Mouse (Mus musculus) T-helper 17 cell (primary cell): ENCODE measurements around the gene Akt3.

ENCODE experiments used
- in situ Hi-C, 2 experiments: fragments of 300-600 bp; cut with MboI, MseI; formaldehyde crosslinking; loops; 1 replicate in 1 of 2; 2 replicates in 1 of 2; pipeline ENCODE4 v1.15.1; 2025; ENCODE audit warnings: high pct_unique_total_duplicates in 2 of 2

The Akt3 gene

GRCm38 (mm10) chr1:177191623-177192022, 66.4 kb downstream of the Akt3 start:
- in situ Hi-C loops = loop anchor here in 1 of 2 experiments (10.0 kb wide), 1 partner anchor 307 kb away; no protein-coding TSS in a partner anchor

- in situ Hi-C loops = loop anchor here in 1 of 2 experiments (10.0 kb wide), 1 partner anchor 306 kb away; no protein-coding TSS in a partner anchor
Observed at GRCm38 (mm10) chr1:177190358-177190757, 67.6 kb downstream of the Akt3 start.

- in situ Hi-C loops = no loop called here
Observed at GRCm38 (mm10) chr1:177188708-177189107, 69.3 kb downstream of the Akt3 start.

GRCm38 (mm10) chr1:177186751-177187150, 71.3 kb downstream of the Akt3 start:
- in situ Hi-C loops = no loop called here

- in situ Hi-C loops = loop anchor here in 1 of 2 experiments (5.0 kb wide), 1 partner anchor 297 kb away; no protein-coding TSS in a partner anchor
Observed at GRCm38 (mm10) chr1:177179635-177180034, 78.4 kb downstream of the Akt3 start.

GRCm38 (mm10) chr1:177175436-177175835, 82.6 kb downstream of the Akt3 start:
- in situ Hi-C loops = no loop called here

GRCm38 (mm10) chr1:177171300-177171699, 86.7 kb downstream of the Akt3 start:
- in situ Hi-C loops = no loop called here

- in situ Hi-C loops = no loop called here
Observed at GRCm38 (mm10) chr1:177165789-177166188, 92.2 kb downstream of the Akt3 start.

- in situ Hi-C loops = no loop called here
Observed at GRCm38 (mm10) chr1:177165336-177165735, 92.7 kb downstream of the Akt3 start.

- in situ Hi-C loops = no loop called here
Observed at GRCm38 (mm10) chr1:177150344-177151021, 107.5 kb downstream of the Akt3 start.

- in situ Hi-C loops = no loop called here
Observed at GRCm38 (mm10) chr1:177148746-177149145, 109.3 kb downstream of the Akt3 start.

- in situ Hi-C loops = no loop called here
Observed at GRCm38 (mm10) chr1:177141468-177141867, 116.5 kb downstream of the Akt3 start.

- in situ Hi-C loops = loop anchor here in 1 of 2 experiments (10.0 kb wide), 1 partner anchor 265 kb away; no protein-coding TSS in a partner anchor
Observed at GRCm38 (mm10) chr1:177139652-177140051, 118.4 kb downstream of the Akt3 start.

GRCm38 (mm10) chr1:177131458-177131857, 126.5 kb downstream of the Akt3 start:
- in situ Hi-C loops = loop anchor here in 1 of 2 experiments (10.0 kb wide), 1 partner anchor 273 kb away; no protein-coding TSS in a partner anchor

GRCm38 (mm10) chr1:177126674-177127073, 131.3 kb downstream of the Akt3 start:
- in situ Hi-C loops = no loop called here

- in situ Hi-C loops = no loop called here
Observed at GRCm38 (mm10) chr1:177110665-177111271, 147.2 kb downstream of the Akt3 start.

GRCm38 (mm10) chr1:177090465-177090864, 167.5 kb downstream of the Akt3 start:
- in situ Hi-C loops = loop anchor here in 1 of 2 experiments (10.0 kb wide), 1 partner anchor 1476 kb away; no protein-coding TSS in a partner anchor

GRCm38 (mm10) chr1:177089515-177089914, 168.5 kb downstream of the Akt3 start:
- in situ Hi-C loops = no loop called here

- in situ Hi-C loops = no loop called here
Observed at GRCm38 (mm10) chr1:177089048-177089447, 169.0 kb downstream of the Akt3 start.

- in situ Hi-C loops = no loop called here
Observed at GRCm38 (mm10) chr1:177081957-177082645, 175.9 kb downstream of the Akt3 start.

- in situ Hi-C loops = no loop called here
Observed at GRCm38 (mm10) chr1:177069161-177069560, 188.8 kb downstream of the Akt3 start.

GRCm38 (mm10) chr1:177067123-177067646, 190.8 kb downstream of the Akt3 start:
- in situ Hi-C loops = no loop called here
